Mouse (Mus musculus) midbrain, embryonic 14.5 days (tissue): ENCODE measurements at regions not wholly inside any gene's neighbourhood (a gene's known extent, or its start where the extent isn't known, plus 50 kb on each side); places are given as distances from the start of the nearest gene placed in this dataset.

Source experiments
- ATAC-seq: fragments of 200-750 bp; cut with Nextera tagmentation; 2 replicates; pipeline ENCODE4 v1.8.0; 2017; ENCODE audit warnings: moderate number of reproducible peaks, moderate library complexity; ENCODE audit not compliant: low FRiP score, low TSS enrichment
- DNase-seq: peaks from one replicate; pipeline ENCODE4 v3.0.0-alpha.2; 2015
- H3K27ac ChIP-seq: fragments of 300-500 bp; sonication (generic); replicated peaks from 2 replicates; pipeline ENCODE4 v1.5.1; 2014; ENCODE audit warnings: mild to moderate bottlenecking, low read depth, low read length, moderate library complexity
- H3K27me3 ChIP-seq: fragments of 300-500 bp; sonication (generic); 2 replicates; pipeline ENCODE4 v1.6.1; 2014; ENCODE audit warnings: low read length, control low read depth, mixed read lengths; ENCODE audit not compliant: control insufficient read depth, insufficient read depth
- H3K36me3 ChIP-seq: fragments of 300-500 bp; sonication (generic); 2 replicates; pipeline ENCODE4 v1.6.1; 2014; ENCODE audit warnings: low read length, control low read depth; ENCODE audit not compliant: control insufficient read depth, insufficient read depth
- H3K4me1 ChIP-seq: fragments of 300-500 bp; sonication (generic); 2 replicates; pipeline ENCODE4 v1.6.1; 2014; ENCODE audit warnings: mild to moderate bottlenecking, antibody characterized with exemption, low read length, control low read depth; ENCODE audit not compliant: control insufficient read depth, insufficient read depth
- H3K4me2 ChIP-seq: fragments of 300-500 bp; sonication (generic); 2 replicates; pipeline ENCODE4 v1.6.1; 2014; ENCODE audit warnings: mild to moderate bottlenecking, low read length, moderate library complexity
- H3K4me3 ChIP-seq: fragments of 300-500 bp; sonication (generic); replicated peaks from 2 replicates; pipeline ENCODE4 v1.5.1; 2014; ENCODE audit warnings: low read depth, low read length
- H3K9ac ChIP-seq: fragments of 300-500 bp; sonication (generic); replicated peaks from 2 replicates; pipeline ENCODE4 v1.6.1; 2014; ENCODE audit warnings: mild to moderate bottlenecking, low read length, moderate library complexity
- H3K9me3 ChIP-seq: fragments of 300-500 bp; sonication (generic); 2 replicates; pipeline ENCODE4 v1.6.1; 2016; ENCODE audit warnings: low read length, control low read depth, mixed read lengths; ENCODE audit not compliant: control insufficient read depth
- WGBS: fragments of 180-500 bp; shearing (Covaris S2); extraction: QIAGEN DNeasy Blood & Tissue Kit; methylation state at CpG from one replicate; pipeline ENCODE4 v1.1.7; 2014; 5-methylcytosine and 5-hydroxymethylcytosine counted together

DNA sequence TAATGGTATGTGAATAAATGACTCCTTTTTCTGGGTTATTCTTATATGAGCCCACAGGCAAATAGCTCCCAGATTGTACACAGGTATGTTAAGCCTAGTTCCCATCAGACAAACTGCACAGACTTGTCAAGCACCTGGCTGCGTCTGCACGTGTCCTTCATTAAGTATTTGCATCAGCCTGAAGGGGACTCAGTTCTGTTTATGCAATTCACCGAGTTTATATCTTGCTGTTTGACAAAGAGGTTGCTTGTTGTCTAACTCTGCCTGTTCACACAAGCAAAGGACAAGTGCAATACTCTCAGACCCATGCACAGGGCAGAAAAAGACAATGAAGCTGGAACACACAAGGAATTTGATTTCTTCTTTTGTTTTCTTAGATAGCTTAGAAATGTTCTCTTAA is 215.2 kb downstream of the Arl4a start:
- Histone ChIP-seq H3K27me3 (no peaks in the 10 kb centered on the region), H3K36me3 (no peaks in the 10 kb centered on the region), H3K4me1 (no peaks in the 10 kb centered on the region), H3K4me2 (no peak overlapping the region), H3K4me3 (no peak overlapping the region), H3K27ac (no peak overlapping the region), H3K9ac (no peak overlapping the region), H3K9me3 (no peaks in the 10 kb centered on the region)
- ATAC-seq (no peak), DNase-seq (no peak)
- 83% methylated on average over 3 of the region's 3 CpGs for WGBS

DNA sequence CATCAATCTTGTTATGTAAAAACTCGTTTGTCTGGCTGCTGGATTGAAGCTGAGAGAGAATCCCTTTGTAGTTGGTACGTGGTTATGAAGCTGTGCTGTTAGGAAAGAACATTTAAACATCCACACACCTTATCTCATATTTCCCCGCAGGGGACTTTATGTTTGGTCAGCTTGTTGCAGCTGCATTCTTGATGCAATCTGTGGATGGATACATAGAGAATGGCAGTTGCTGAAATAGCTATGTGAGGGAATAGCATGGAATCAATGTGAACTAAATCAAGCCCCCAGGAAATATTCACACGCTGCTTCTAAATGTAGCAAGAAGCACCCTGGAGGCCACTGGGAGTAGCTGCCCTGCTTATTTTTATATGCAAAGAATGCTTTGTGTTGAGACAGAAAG is 236.3 kb downstream of the Arl4a start:
- 56% methylated on average over 4 of the region's 4 CpGs for WGBS
- Histone ChIP-seq H3K4me1 (peaks cover 8% of the 10 kb centered on the region; the same call in 1 of the 2 replicates), H3K27ac (no peak overlapping the region), H3K9me3 (no peaks in the 10 kb centered on the region), H3K4me2 (no peak overlapping the region), H3K36me3 (no peaks in the 10 kb centered on the region), H3K27me3 (no peaks in the 10 kb centered on the region), H3K9ac (no peak overlapping the region), H3K4me3 (no peak overlapping the region)
- peak; percentile 49 for DNase-seq
- ATAC-seq, result no peak

DNA sequence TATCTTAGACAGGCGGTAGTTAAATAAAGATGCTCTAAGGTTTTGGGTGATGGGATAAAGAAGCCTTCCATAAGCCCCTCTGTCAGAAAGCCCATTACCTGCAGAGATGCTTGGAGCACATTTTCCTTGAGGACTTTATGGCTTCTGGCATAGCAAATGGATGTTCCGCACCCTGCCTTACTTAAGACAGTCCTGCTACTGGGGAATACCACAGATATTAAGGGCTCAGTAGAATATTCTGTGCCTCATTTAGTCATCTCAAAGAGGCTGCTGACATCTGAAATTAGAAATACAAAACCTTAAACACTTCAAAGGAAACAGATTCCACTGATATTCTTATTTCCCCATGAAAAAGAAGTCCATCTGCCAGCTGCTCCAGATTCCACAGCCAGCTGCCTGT is 240.0 kb downstream of the Arl4a start:
- Histone ChIP-seq H3K9me3 (no peaks in the 10 kb centered on the region), H3K4me3 (no peak overlapping the region), H3K4me2 (no peak overlapping the region), H3K36me3 (no peaks in the 10 kb centered on the region), H3K27ac (0 out of 2 replicates have a peak overlapping the region, but pooled peaks have one; percentile 17), H3K4me1 (peaks cover 8% of the 10 kb centered on the region; the same call in 1 of the 2 replicates), H3K9ac (no peak overlapping the region), H3K27me3 (no peaks in the 10 kb centered on the region)
- ATAC-seq, result no peak
- peak; percentile 47 for DNase-seq
- WGBS, result 58% methylated on average over 2 of the region's 2 CpGs

- Histone ChIP-seq H3K4me2 (no peak overlapping the region), H3K27ac (no peak overlapping the region), H3K27me3 (no peaks in the 10 kb centered on the region), H3K9ac (no peak overlapping the region), H3K4me1 (peaks cover 8% of the 10 kb centered on the region; the same call in 1 of the 2 replicates), H3K4me3 (no peak overlapping the region), H3K9me3 (no peaks in the 10 kb centered on the region), H3K36me3 (no peaks in the 10 kb centered on the region)
- DNase-seq (no peak), ATAC-seq (no peak)
- 67% methylated on average over 3 of the region's 3 CpGs for WGBS
Observed at GRCm38 (mm10) chr12:39796939-39797338, 240.9 kb downstream of the Arl4a start.

- Histone ChIP-seq H3K9ac (no peak overlapping the region), H3K4me1 (no peaks in the 10 kb centered on the region), H3K36me3 (no peaks in the 10 kb centered on the region), H3K4me2 (no peak overlapping the region), H3K27ac (no peak overlapping the region), H3K27me3 (no peaks in the 10 kb centered on the region), H3K4me3 (no peak overlapping the region), H3K9me3 (no peaks in the 10 kb centered on the region)
- 96% methylated on average over 3 of the region's 3 CpGs for WGBS
- DNase-seq (no peak), ATAC-seq (no peak)
Observed at GRCm38 (mm10) chr12:39785026-39785425, 252.8 kb downstream of the Arl4a start.

DNA sequence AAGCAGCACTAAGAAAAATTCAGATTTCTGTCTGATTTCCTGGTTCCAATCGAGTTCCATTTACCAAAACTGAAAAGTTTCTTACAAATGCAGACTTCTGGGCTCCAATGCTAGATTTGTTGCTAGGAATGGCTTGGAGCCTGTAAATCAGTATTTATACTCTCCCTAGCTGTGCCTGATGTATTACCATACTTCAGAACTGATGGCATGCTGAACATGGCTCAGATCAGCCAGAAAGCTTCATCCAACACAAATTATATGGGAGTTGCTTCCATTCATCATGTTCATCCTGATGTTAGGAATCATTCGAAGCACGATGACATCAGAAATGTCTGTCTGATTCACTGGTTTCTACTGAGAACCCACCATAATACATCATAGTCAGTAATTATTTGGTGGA is 253.3 kb downstream of the Arl4a start:
- no peak overlapping the region for H3K4me2 ChIP-seq
- 92% methylated on average over 3 of the region's 3 CpGs for WGBS
- no peak overlapping the region for H3K27ac ChIP-seq
- H3K9ac ChIP-seq, result no peak overlapping the region
- DNase-seq, result no peak
- H3K27me3 ChIP-seq, result no peaks in the 10 kb centered on the region
- no peaks in the 10 kb centered on the region for H3K4me1 ChIP-seq
- H3K4me3 ChIP-seq, result no peak overlapping the region
- H3K9me3 ChIP-seq, result no peaks in the 10 kb centered on the region
- no peaks in the 10 kb centered on the region for H3K36me3 ChIP-seq
- ATAC-seq, result no peak

GRCm38 (mm10) chr12:39776173-39776572 is 261.7 kb downstream of the Arl4a start:
- no peaks in the 10 kb centered on the region for H3K9me3 ChIP-seq
- no peak overlapping the region for H3K27ac ChIP-seq
- H3K4me2 ChIP-seq, result no peak overlapping the region
- H3K27me3 ChIP-seq, result no peaks in the 10 kb centered on the region
- no peaks in the 10 kb centered on the region for H3K36me3 ChIP-seq
- ATAC-seq, result no peak
- H3K4me1 ChIP-seq, result no peaks in the 10 kb centered on the region
- no peak overlapping the region for H3K4me3 ChIP-seq
- WGBS, result 98% methylated on average over 3 of the region's 3 CpGs
- H3K9ac ChIP-seq, result no peak overlapping the region
- no peak for DNase-seq

GRCm38 (mm10) chr12:39766988-39767387 is 270.8 kb downstream of the Arl4a start:
- peak; percentile 15 for DNase-seq

GRCm38 (mm10) chr12:39763529-39763928 is 274.3 kb downstream of the Arl4a start:
- Histone ChIP-seq H3K36me3 (no peaks in the 10 kb centered on the region), H3K4me2 (no peak overlapping the region), H3K27me3 (no peaks in the 10 kb centered on the region), H3K4me3 (no peak overlapping the region), H3K9me3 (no peaks in the 10 kb centered on the region), H3K9ac (no peak overlapping the region), H3K4me1 (no peaks in the 10 kb centered on the region), H3K27ac (no peak overlapping the region)
- DNase-seq (no peak), ATAC-seq (no peak)
- 84% methylated on average over 3 of the region's 3 CpGs for WGBS

More at GRCm38 (mm10) chr12:39766988-39767387, 270.8 kb downstream of the Arl4a start:
- no peak overlapping the region for H3K4me3 ChIP-seq
- H3K4me1 ChIP-seq, result no peaks in the 10 kb centered on the region
- WGBS, result 84% methylated on average over 11 of the region's 11 CpGs
- H3K27me3 ChIP-seq, result no peaks in the 10 kb centered on the region
- no peak overlapping the region for H3K4me2 ChIP-seq
- H3K36me3 ChIP-seq, result no peaks in the 10 kb centered on the region
- no peaks in the 10 kb centered on the region for H3K9me3 ChIP-seq
- no peak overlapping the region for H3K9ac ChIP-seq
- no peak overlapping the region for H3K27ac ChIP-seq
- ATAC-seq, result no peak
